Mouse (Mus musculus) heart, embryonic 12.5 days (tissue): ENCODE data around the gene Gm32742. TPM values are rescaled to one million over a fixed set of nuclear protein-coding genes. Genes with fewer than 3 reads are reported as not detected.

Experiments
- ATAC-seq: fragments of 200-750 bp; cut with Nextera tagmentation; 2 replicates; pipeline ENCODE4 v1.8.0; 2017; ENCODE audit warnings: moderate TSS enrichment, moderate library complexity; ENCODE audit not compliant: insufficient number of reproducible peaks, low FRiP score
- H3K27ac ChIP-seq: fragments of 300-500 bp; sonication (generic); 2 replicates; pipeline ENCODE4 v1.5.1; 2016; ENCODE audit warnings: mild to moderate bottlenecking, moderate library complexity; ENCODE audit not compliant: poor library complexity, severe bottlenecking
- H3K27me3 ChIP-seq: fragments of 300-500 bp; sonication (generic); replicated peaks from 2 replicates; pipeline ENCODE4 v1.6.1; 2016; ENCODE audit warnings: mild to moderate bottlenecking, moderate library complexity
- H3K36me3 ChIP-seq: fragments of 300-500 bp; sonication (generic); 2 replicates; pipeline ENCODE4 v1.6.1; 2016; ENCODE audit warnings: mild to moderate bottlenecking, moderate library complexity
- H3K4me1 ChIP-seq: fragments of 300-500 bp; sonication (generic); replicated peaks from 2 replicates; pipeline ENCODE4 v1.6.1; 2016; ENCODE audit warnings: mild to moderate bottlenecking
- H3K4me2 ChIP-seq: fragments of 300-500 bp; sonication (generic); 2 replicates; pipeline ENCODE4 v1.6.1; 2016; ENCODE audit warnings: mild to moderate bottlenecking, moderate library complexity
- H3K4me3 ChIP-seq: fragments of 300-500 bp; sonication (generic); 2 replicates; pipeline ENCODE4 v1.5.1; 2016; ENCODE audit warnings: mild to moderate bottlenecking
- H3K9ac ChIP-seq: fragments of 300-500 bp; sonication (generic); 2 replicates; pipeline ENCODE4 v1.6.1; 2016; ENCODE audit warnings: mild to moderate bottlenecking, moderate library complexity
- H3K9me3 ChIP-seq: fragments of 300-500 bp; sonication (generic); replicated peaks from 2 replicates; pipeline ENCODE4 v1.6.1; 2016; ENCODE audit warnings: mild to moderate bottlenecking, moderate library complexity
- WGBS: fragments of 180-500 bp; shearing (Covaris S2); methylation state at CpG from one replicate; pipeline ENCODE4 v1.1.7; 2016; 5-methylcytosine and 5-hydroxymethylcytosine counted together
- polyA plus RNA-seq: library from polyadenylated mRNA; unstranded; fragments of >200 nt; fragmentation: Nextera tagmentation; extraction: Ambion mirVana; gene quantifications from 2 replicates; pipeline ENCODE4 v1.2.1, GENCODE M21; 2016

Gene Gm32742
- not detected in 2 replicates for polyA plus RNA-seq

DNA sequence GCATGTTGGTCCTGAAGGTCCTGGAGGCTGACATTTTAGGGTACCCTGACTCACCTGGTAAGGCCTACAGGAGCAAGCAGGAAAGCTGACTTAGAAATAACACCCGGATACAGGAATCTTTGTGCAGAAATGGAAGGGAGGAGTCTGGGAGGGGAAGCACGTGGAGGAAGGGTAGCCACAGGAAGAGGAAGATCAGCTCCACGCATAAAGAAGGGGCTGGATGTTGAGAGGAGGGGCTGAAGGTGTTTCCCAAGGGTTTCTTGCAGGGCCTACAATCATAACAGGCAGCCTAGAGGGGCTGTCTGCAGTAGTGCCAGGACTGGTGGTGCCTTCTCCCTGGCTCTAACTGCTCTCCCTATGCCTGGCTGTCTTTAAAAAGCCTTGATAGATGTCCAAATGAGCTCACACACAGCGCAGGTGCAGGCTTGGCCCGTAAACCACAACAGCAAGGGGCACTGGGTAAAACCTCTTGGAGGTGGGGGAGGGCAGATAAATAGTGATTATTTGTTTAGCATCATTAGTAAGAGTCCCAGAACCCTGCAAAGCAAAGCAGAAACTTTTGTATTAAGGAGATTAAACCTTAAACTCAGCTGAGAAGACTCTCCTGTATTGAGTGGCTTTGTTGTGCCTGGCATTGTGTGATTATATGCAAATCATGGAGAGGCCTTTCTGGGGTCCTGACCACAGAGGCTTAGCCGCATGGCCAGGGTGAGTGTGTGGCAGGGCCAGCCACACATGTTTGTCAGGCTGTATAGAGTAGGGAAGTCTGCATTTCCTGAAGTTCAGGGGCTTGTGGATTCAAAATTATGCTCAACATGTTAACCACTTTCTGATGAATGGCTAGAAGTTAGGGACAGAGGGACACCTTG, at the start of gene Gm32742:
Gm32742 (minus strand) TSS at position 206 of the 869 bp plus-strand sequence.
- no peak within 1 kb of the TSS for H3K27ac ChIP-seq

GRCm38 (mm10) chr9:51213729-51214237, 48.5 kb upstream of the Gm32742 start:
- no peak overlapping the region for H3K9ac ChIP-seq
- no peak for ATAC-seq
- H3K36me3 ChIP-seq: no peaks in the 10 kb centered on the region
- 85% methylated on average over 6 of the region's 6 CpGs for WGBS
- H3K4me3 ChIP-seq: no peak overlapping the region
- no peaks in the 10 kb centered on the region for H3K9me3 ChIP-seq
- no peaks in the 10 kb centered on the region; the same call in 1 of the 2 replicates for H3K27me3 ChIP-seq
- H3K4me1 ChIP-seq: no peaks in the 10 kb centered on the region
- H3K27ac ChIP-seq: no peak overlapping the region
- H3K4me2 ChIP-seq: no peak overlapping the region

More for the DNA sequence above, at the start of gene Gm32742:
- Histone ChIP-seq H3K9ac (no peak within 1 kb of the TSS), H3K36me3 (no peaks in the 10 kb centered on the region), H3K9me3 (no peaks in the 10 kb centered on the region), H3K4me1 (no peaks in the 10 kb centered on the region), H3K27me3 (peaks cover 11% of the 10 kb centered on the region), H3K4me2 (no peak within 1 kb of the TSS), H3K4me3 (no peak within 1 kb of the TSS)
- 53% methylated on average over 6 of the region's 6 CpGs for WGBS
- no peak for ATAC-seq

- Histone ChIP-seq H3K4me3 (no peak within 1 kb of the TSS), H3K9ac (no peak within 1 kb of the TSS), H3K27me3 (no peaks in the 10 kb centered on the region; the same call in 1 of the 2 replicates), H3K9me3 (no peaks in the 10 kb centered on the region), H3K27ac (no peak within 1 kb of the TSS), H3K36me3 (no peaks in the 10 kb centered on the region), H3K4me2 (no peak within 1 kb of the TSS), H3K4me1 (no peaks in the 10 kb centered on the region)
- WGBS: 75% methylated on average over 20 of the region's 20 CpGs
- no peak for ATAC-seq
These were observed 47.9 kb upstream of the Gm32742 start, which contains the start of gene Pou2af1 for GRCm38 (mm10) chr9:51213023-51213728. Gene Pou2af1 (plus strand): TSS chr9:51213708.

DNA sequence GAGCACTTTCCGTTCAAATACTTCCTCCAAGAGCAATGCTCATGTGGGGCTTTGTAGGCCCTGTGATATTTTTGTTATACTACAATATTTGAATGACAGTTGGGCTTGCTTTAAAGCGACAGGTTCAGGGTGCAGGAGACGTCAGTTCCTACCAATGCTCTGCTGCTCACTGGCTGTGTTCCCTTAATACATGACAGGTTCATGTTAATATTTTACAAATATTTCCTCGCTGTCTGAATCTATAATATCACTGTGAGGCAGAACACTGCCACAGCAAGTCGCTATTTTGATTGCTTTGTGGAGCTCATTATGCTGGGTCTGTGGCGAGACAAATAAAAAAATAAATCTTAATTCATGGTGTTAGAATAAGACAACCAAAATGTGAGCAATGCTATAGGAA, 45.9 kb upstream of the Gm32742 start:
- no peaks in the 10 kb centered on the region for H3K9me3 ChIP-seq
- H3K4me1 ChIP-seq: no peaks in the 10 kb centered on the region
- H3K4me3 ChIP-seq: no peak overlapping the region
- H3K36me3 ChIP-seq: no peaks in the 10 kb centered on the region
- H3K27ac ChIP-seq: no peak overlapping the region
- no peak overlapping the region for H3K9ac ChIP-seq
- WGBS: 78% methylated on average over 6 of the region's 6 CpGs
- no peaks in the 10 kb centered on the region; the same call in 1 of the 2 replicates for H3K27me3 ChIP-seq
- no peak for ATAC-seq
- no peak overlapping the region for H3K4me2 ChIP-seq

- Histone ChIP-seq H3K9me3 (no peaks in the 10 kb centered on the region), H3K4me1 (no peaks in the 10 kb centered on the region), H3K9ac (no peak overlapping the region), H3K4me3 (no peak overlapping the region), H3K27ac (no peak overlapping the region), H3K27me3 (no peaks in the 10 kb centered on the region; the same call in 1 of the 2 replicates), H3K4me2 (no peak overlapping the region), H3K36me3 (no peaks in the 10 kb centered on the region)
- 80% methylated on average over 2 of the region's 2 CpGs for WGBS
- ATAC-seq: no peak
These were observed 43.6 kb upstream of the Gm32742 start for GRCm38 (mm10) chr9:51208974-51209332.

- H3K4me1 ChIP-seq: no peaks in the 10 kb centered on the region
- WGBS: 69% methylated on average over 4 of the region's 4 CpGs
These were observed 29.5 kb upstream of the Gm32742 start for GRCm38 (mm10) chr9:51194790-51195189.

DNA sequence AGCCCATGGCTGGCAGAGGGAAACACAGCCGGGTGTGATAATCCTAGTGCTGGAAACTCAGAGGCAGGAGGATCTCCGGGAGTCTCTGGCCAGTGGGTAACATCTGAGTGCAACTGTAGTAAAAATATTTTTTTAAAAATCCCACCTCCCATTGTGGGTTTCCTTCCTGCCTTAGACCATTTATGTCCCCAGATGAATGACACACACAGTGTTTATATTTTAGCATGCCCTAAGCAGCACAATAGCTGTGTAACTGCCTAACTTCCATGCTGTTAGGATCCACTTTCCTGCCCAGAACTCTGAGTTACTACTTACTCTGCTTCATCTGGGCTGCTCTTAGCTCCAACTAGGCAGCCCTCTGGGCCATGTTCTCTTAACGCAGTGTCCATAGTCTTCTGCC, 25.3 kb upstream of the Gm32742 start:
- no peak for ATAC-seq
- Histone ChIP-seq H3K9ac (no peak overlapping the region), H3K27ac (no peak overlapping the region), H3K4me3 (no peak overlapping the region), H3K4me2 (no peak overlapping the region), H3K9me3 (0 out of 2 replicates have a peak, but pooled peaks cover 5% of the 10 kb centered on the region), H3K4me1 (no peaks in the 10 kb centered on the region), H3K36me3 (no peaks in the 10 kb centered on the region), H3K27me3 (no peaks in the 10 kb centered on the region)
- 77% methylated on average over 3 of the region's 3 CpGs for WGBS

More at GRCm38 (mm10) chr9:51194790-51195189, 29.5 kb upstream of the Gm32742 start:
- H3K9ac ChIP-seq: no peak overlapping the region
- no peaks in the 10 kb centered on the region for H3K36me3 ChIP-seq
- H3K4me2 ChIP-seq: no peak overlapping the region
- H3K9me3 ChIP-seq: 0 out of 2 replicates have a peak, but pooled peaks cover 5% of the 10 kb centered on the region
- no peak for ATAC-seq
- no peak overlapping the region for H3K4me3 ChIP-seq
- no peaks in the 10 kb centered on the region for H3K27me3 ChIP-seq
- no peak overlapping the region for H3K27ac ChIP-seq

GRCm38 (mm10) chr9:51185871-51186270, 20.6 kb upstream of the Gm32742 start:
- no peak overlapping the region for H3K4me2 ChIP-seq
- WGBS: 77% methylated on average over 5 of the region's 5 CpGs
- no peak for ATAC-seq
- H3K9ac ChIP-seq: no peak overlapping the region
- no peaks in the 10 kb centered on the region for H3K27me3 ChIP-seq
- no peak overlapping the region for H3K27ac ChIP-seq
- H3K36me3 ChIP-seq: no peaks in the 10 kb centered on the region
- no peaks in the 10 kb centered on the region for H3K9me3 ChIP-seq
- no peak overlapping the region for H3K4me3 ChIP-seq
- no peaks in the 10 kb centered on the region for H3K4me1 ChIP-seq

DNA sequence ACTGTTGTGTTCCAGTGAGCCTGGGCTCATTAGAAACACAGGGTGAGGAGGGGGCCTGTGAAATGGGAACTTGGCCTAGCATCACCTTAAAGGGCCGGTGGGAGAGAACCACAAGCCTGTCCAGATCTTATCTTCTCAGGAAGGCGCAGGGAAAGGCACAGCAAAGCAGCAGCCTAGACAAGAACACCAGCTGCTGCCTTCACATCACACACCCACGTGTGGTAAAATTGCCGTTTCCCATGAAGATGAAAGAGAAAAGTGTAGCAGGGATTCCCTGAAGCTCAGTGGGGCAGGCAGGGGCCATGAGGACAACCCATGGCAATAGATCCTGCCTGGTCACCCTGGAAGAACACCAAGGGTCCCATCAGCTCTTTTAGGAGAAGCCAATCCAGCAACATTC, 20.1 kb upstream of the Gm32742 start:
- H3K4me1 ChIP-seq: no peaks in the 10 kb centered on the region
- H3K4me2 ChIP-seq: no peak overlapping the region
- no peaks in the 10 kb centered on the region for H3K27me3 ChIP-seq
- H3K9me3 ChIP-seq: no peaks in the 10 kb centered on the region
- no peaks in the 10 kb centered on the region for H3K36me3 ChIP-seq
- WGBS: 55% methylated on average over 4 of the region's 4 CpGs
- no peak overlapping the region for H3K4me3 ChIP-seq
- H3K27ac ChIP-seq: no peak overlapping the region
- no peak for ATAC-seq
- no peak overlapping the region for H3K9ac ChIP-seq

DNA sequence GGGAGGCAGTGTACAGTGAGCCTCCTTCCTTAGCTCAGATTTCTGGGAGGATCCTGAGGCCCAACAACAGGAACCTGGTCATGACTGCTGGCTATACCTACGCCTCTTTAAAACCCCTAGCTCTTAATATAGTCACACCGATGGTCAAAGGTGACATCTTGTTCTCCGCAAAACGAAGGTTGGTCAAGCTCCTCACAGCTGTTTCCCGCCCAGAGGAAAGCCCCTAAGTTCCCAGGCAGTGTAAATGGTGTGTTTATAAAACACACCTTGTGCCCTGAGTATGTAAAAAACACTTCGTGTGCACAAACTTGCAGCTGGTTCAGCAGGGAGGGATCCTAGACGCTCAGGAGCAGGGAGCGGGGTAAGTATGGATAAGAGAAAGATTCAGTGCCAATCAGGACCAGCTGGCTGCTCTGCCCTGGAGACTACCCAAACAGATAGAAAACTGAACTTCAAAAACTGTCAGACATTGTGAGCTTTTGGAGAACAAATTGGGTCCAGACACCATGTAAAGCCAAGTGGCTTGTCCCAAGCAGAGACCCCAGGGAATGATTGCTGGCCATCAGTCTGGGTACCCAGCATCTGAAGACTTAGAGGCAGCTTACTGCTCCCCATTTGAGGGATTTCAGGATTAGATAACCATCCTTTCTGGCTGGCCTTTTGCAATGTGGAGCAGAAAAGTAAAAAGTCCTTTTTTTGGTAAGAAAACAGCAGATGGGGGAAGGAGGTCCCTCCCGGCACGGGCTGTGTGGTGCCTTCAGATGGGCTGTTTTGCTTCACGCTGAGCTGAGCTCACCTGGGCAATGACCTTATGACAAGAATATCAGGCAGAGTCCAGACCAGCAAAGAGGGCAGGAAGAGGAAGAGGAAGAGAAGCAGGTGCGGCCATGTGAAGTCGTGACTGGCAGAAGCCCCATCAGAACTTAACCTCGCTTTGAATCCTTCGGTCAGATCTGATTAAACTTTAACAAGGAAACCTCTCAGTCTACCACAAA, 17.7 kb upstream of the Gm32742 start:
- WGBS: 82% methylated on average over 15 of the region's 15 CpGs

More for the DNA sequence above, 17.7 kb upstream of the Gm32742 start:
- Histone ChIP-seq H3K27ac (no peak overlapping the region), H3K27me3 (no peaks in the 10 kb centered on the region), H3K4me3 (no peak overlapping the region), H3K9me3 (no peaks in the 10 kb centered on the region), H3K36me3 (no peaks in the 10 kb centered on the region), H3K4me2 (no peak overlapping the region), H3K4me1 (no peaks in the 10 kb centered on the region), H3K9ac (no peak overlapping the region)
- no peak for ATAC-seq
